Mouse (Mus musculus): ENCODE measurements around the gene Ppia. TPM values are rescaled to one million over a fixed set of nuclear protein-coding genes. Genes with fewer than 3 reads are reported as not detected.
"Not testable (repeated sequence)": the region's sequence is repeated elsewhere in the genome, so short reads cannot be mapped to it uniquely, and the experiment has no call there.

Gene Ppia
- total RNA-seq, 2 experiments from 2014 or later = 1,588 to 1,631 TPM

DNA sequence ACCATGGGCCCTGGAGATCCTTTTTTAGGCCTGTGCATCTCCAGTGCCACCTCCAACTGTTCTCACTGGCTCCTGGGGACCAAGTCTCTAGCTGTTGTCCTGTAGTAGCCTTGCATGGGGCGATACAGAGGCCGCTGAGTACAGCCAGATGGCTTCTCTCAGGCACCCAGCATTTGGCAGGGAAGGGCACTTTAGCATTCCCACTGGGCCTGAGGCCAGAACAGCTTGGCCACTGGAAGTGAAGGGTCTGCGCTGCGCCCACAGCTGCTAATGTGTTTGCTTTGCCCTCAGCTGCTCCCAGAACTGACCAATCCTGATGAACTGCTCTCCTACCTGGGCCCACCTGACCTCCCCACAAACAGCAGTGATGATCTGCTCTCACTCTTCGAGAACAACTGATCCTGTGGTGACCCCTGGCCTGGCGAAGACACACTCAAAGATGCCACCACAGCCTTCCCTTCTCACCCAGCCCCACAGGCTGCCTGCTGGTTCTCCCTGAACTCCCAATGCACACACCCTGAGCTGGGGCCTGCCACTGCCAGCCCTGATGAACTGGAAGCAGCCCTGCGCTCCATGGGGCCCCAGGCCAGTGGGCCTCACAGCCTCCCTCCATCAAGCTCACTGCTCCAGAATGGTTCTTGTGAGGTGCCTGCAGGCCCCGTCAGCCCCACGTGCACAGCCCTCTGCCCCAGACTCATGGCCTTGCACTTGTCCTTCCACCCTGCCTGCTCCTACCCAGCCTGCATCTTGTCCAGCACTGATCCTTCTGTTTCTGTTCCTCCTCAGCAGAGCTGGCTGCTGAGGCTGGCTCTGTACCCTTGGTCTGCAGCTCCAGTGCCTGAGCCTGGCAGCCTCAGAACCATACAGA is 10.3 kb upstream of the Ppia start:
- peak; percentile 41 for DNase-seq

DNA sequence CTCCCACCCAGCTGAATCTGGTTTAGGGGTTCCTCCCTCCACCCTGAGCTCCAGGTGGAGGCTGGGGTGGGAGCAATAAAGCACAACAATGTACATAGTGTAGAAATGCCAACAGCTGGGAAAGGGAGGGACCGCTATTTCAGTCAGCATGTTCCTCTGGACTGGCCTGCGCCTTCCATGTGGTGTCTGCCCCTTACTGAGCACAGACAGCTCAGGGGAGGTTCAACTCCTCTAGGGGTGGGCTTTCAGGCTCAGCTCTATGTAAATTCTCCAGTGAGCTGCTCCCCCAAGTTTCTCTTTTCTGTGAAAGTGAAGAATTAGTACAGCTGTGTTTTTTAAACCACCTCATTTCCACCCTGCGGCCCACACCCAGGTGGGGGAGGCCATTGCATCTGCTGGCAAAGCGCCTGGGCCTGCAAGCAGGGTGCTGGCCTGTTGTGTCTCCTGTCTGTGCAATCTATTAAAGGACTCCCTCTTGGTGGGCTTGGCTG is 9.6 kb upstream of the Ppia start:
- DNase-seq = peak; percentile 68

DNA sequence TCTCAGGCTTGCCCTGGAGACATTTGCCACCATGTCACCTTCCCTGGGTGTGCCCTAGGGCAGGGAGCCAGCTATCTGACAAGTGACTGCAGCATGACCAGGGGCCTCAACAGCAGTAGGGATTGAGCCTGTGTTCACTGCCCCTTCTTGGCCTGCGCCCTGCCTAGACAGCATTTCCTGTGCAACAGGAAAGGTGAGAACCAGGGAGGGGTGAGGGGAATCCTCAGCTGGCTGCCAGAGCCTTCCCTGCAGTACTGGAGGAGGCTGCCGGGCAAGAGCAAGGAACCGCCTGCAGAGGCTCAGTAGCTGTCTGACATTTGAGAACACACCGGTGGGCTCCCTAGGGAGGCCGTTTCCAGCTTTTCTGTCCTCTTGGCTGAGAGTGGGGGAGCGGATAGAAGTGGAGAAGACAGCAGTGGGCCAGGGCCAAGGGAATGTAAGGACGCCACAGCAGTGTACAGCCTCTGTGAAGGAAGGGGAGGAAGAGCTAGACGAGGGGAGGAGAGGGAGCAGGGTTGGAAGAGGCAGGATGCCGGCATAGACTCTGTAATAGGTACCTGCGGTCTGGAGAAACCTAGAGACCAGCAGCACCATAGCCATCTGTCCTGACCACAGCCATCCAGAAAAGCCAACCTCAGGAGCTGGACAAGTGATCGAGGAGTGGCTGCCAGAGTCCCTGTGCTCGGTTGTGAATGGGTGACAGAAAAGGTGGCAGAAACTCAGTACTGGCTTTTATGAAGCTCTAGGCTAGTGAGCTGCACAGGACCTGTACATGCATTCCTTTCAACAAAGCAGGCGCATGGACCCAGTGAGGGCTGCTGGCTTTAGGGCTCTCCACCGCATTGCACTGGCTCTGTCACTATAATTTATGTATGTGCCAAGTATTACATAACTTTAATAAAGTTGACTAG is 8.7 kb upstream of the Ppia start:
- peak; percentile 81 for DNase-seq

DNA sequence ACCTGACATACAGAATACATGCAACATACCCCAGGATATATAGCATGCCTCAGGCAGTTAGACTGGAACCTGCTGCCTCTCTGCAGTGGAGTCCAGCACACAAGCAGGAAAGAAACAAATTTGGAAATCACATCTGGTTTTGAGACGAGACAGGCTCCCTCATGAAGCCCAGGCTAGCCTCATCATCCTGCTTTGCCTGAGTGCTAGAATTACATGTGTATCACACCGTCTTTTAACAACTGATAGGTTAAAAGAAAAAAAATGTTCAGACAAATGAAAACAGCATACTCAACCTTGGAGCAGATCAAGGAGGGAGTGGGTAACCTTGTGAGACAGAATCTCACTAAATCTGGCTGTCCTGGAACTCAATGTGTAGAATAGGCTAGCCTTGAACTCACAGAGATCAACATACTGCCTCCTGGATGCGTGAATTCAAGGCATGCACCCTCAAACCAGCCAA is 8.1 kb upstream of the Ppia start:
- DNase-seq = no peak

DNA sequence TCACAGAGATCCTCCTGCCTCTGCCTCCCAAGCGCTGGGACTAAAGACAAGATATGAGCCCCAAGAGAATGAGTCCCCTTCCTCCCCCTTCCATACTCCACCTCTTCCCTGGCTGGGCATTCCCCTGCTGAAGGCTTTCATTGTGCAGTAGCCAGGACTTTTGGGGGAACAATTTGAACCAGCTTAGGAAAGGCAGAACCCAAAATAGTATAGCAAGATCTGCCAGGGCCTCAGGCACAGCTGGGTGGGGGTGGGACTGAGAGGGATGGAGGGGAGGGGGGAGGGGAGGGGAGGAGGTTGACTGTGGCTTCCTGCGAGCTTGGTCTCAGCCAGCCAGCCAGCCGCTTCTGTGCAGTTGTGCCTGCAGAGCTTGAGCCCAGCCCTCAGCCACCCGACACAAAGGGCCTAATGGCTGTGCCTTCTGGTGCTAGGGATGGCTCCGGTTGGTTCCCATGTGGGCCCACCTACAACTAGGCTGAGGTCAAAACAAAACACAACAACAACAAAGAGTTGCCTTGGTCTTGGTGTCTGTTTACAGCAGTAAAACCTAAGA is 5.1 kb upstream of the Ppia start:
- DNase-seq = no peak

DNA sequence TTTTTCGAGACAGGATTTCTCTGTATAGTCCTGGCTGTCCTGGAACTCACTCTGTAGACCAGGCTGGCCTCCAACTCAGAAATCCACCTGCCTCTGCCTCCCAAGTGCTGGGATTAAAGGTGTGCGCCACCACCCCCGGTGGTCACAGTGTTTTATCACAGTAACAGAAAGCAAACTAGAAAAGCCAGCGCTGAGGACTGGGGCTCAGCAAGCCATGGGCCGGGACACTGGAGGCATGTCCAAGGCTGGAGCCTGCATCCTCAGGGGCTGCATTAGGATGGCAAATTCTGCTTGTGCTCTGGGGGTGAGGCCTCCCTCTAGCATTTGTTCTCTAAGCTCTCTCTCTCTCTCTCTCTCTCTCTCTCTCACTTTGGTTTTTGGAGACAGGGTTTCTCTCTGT is 4.5 kb upstream of the Ppia start:
- DNase-seq = not testable (repeated sequence)

DNA sequence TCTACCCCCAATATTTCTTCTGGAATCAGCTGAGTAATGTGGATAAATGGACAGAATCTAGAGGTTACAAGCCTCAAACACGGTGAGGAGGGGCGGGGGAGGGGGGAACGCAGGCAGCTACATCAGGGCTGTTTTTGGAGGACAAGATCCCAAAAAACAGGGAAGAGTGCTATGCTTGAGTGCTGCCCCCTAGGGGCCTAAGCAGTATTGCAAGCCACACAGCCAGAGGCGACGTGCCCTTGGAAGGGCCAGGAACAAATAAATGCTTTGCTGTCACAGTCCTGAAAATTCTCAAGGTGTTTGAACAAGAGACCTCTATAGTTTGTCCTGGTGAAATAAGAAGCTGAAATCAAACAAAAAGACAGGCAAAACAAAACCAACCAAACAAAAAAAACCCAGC is 3.6 kb upstream of the Ppia start:
- peak; percentile 93 for DNase-seq

DNA sequence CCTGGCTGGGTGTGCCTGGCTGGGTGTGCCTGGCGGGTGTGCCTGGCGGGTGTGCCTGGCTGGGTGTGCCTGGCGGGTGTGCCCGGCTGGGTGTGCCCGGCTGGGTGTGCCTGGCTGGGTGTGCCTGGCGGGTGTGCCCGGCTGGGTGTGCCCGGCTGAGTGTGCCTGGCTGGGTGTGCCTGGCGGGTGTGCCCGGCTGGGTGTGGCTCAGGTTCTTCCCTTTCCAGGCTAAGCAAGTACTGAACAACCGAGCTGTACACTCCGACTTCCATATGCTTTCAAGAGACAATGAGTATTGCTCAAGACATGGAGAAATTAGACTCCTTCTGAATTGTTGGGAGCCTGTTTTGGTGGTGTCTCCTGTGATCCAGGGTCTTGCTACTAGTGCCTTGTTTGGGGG is 2.0 kb upstream of the Ppia start:
- DNase-seq = no peak

DNA sequence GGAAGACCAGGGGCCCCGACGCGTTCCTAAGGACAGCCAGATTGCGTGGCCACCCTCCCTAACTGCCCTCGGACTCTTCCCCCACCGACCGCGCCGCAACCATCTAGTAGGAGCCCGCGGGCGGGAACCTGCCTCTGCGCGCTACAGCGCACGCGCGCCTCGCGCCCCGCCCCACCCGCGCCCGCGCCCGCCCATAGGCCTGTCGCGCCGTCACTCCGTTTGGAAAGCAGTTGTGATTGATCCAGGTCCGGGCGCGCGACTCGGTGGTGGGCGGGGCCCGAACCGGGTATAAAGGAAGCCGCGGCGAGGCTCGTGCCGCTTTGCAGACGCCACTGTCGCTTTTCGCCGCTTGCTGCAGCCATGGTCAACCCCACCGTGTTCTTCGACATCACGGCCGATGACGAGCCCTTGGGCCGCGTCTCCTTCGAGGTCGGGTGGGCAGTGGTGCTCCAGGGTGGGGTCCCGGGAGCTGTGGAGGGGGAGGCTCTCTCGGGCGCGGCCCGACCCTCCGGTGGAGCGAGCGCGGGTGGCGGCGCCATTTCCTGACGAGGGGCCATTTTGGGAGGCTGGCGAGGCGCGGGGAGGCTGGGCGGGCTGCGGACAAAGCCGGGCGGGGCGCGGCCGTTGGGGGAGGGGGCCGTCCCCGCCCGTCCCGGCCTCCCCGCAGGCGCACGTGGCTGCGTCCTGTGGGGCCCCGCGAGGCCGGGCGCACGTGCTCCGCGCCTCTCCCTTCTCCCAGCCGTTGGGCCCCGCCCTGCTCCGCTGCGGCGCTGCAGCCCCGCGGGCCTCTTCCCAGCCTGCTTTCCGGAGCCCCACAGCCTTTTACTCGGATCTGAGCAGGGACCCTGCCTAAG is 535 bp downstream of the Ppia start:
- DNase-seq = peak; percentile 99

DNA sequence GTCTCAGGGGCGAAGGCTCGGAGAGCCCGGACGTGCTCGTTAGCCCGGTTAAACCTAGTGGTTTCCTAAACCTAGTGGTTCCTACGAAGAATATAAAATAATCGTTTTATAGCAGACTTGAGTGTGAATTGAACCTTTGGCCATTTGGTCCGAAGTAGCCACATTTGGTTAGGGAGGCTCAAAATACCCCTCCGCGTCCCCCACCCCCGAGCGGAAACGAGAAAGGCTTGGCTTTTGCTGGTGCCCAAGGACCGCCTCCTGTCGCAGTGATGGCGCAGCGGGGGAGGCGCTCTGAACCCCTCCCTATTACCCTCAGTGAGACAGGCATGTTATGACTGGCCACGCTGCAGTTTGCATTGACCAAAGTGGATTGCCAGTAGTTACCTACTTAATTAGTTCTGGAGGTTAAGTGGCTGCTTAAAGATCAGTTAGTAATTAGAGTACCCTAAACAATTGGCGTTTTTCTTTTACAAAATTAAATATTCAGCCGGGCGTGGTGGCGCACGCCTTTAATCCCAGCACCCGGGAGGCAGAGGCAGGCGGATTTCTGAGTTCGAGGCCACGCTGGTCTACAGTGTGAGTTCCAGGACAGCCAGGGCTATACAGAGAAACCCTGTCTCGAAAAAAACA is 1.3 kb downstream of the Ppia start:
- peak; percentile 88 for DNase-seq

DNA sequence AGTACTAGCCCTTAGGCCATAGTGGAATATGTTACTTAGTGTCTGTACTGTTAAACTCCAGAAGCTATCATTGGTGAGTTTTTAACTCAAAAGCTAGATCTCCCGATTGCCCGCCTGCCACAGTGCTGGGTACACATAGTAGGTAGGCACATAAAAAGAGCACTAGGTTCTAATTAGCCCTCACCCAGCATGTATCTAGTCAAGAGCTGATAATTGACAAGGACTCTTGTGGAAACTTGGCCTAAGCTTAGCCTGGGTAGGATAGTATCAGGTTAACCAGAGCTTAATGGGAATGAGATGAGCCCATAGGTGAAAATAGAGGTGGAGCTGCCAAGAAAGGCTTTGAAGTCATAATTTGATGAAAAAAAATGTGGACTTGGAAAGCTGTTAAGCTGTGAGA is 1.8 kb downstream of the Ppia start:
- DNase-seq = no peak

DNA sequence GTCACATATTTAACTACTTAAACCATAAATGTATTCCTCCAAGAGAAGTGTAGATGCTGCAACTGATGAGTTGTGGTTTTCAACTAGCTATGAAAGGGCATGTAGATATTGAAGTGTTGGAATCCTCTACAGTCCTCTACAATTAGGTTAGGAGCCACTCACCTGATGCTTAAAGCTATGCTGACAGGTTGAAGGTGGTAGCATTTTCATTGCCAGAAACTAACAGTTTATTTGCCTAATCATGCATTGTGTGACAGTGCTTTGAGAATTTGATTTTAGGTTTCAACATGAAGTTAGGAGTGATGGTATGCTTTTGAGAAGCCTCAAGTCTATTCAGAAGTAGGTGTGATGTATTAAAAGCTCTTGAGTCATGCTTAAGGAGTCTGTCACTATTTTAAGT is 2.2 kb downstream of the Ppia start:
- DNase-seq = no peak

DNA sequence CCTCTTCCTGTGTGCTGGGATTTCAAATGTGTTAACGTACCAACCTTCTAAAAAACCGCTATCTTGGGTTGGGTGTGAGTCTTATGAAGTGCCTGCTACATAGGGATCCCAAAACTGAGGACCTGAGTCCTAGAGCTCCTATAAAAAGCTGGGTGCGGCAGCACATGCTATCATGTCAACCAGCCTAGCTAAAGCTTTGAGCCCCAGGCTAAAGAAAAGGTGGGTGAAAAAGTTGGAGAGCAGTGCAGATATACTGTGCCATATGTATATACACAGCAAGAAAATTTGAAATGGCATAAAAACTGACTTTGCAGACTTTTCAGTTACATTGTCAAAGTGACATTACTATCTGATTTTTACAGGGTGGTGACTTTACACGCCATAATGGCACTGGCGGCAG is 3.5 kb downstream of the Ppia start:
- DNase-seq = no peak

DNA sequence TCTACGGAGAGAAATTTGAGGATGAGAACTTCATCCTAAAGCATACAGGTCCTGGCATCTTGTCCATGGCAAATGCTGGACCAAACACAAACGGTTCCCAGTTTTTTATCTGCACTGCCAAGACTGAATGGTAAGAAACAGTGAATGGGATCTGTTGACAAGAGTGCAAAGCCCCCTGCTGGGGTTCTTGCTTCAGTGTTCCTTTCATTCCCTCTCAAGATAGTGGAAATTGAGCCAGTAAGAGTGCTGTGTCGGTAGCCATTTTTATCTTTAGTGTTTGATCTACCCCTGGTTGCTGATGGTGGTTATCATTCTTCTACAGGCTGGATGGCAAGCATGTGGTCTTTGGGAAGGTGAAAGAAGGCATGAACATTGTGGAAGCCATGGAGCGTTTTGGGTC is 3.9 kb downstream of the Ppia start:
- DNase-seq = not testable (repeated sequence)

DNA sequence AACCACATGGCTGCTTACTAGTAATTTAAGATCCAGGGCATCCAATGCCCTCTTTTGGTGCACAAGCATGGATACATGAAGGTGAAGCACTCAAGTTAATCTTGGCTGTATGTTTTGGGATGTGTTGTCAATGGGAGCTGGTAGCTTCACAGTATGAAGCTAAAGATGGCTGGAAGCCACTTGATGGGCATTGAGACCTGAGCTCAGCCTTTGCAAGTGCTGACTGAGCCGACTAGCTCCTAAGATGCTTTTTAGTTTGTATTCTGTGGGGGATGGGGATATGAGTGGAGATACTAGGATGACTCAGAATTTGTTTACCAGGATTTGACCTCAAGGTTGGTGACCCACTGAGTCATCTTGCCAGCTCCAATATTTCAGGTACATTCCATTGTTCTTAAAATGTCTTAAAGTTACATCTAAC is 5.0 kb downstream of the Ppia start:
- DNase-seq = no peak

DNA sequence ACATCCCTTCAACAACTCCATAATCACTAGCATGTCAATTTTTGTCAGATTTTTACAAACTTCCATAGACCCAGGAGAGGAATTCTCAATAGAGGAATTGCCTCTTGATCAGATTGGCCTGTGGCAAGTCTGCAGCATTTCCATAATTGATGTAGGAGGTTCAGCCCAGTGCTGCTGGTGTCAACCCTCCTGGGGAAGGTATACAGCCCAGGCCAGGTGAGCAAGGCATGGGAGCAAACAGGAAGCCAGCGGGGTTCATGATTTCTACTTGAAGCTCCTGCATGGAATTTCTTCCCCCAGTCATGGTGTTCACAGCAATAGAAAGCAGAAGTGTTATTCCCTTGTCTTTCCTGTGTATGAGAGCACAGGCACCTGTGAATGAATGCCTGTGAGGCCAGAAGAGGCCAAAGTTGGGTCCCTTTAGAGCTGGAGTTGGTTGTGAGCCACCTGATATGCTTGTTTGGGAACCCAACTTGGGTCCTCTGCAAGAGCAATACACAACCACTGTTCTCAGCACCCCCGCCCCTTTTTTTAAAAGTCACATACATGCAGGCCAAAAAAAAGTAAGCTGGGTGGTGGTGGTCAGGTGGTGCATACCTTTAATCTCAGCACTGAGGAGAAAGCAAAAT is 5.6 kb downstream of the Ppia start:
- no peak for DNase-seq

DNA sequence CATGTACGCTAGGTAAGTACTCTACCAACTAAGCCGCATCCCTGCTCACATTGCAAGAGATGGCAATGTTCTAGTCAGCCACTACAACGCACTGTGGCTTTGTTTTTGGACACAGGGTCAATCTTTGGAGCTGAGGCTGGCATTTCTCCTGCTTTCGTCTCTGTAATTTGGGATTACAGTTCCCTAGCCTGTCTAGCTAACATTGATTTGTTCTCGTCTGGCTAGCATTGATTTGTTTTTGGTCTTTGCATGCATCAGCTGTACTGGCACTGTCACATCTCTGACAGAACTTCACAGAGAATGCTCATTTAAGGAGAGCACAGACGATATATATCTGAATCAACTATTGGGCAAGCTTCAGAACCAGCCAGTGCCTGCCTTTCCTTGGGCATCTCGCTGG is 14.9 kb downstream of the Ppia start:
- no peak for DNase-seq

DNA sequence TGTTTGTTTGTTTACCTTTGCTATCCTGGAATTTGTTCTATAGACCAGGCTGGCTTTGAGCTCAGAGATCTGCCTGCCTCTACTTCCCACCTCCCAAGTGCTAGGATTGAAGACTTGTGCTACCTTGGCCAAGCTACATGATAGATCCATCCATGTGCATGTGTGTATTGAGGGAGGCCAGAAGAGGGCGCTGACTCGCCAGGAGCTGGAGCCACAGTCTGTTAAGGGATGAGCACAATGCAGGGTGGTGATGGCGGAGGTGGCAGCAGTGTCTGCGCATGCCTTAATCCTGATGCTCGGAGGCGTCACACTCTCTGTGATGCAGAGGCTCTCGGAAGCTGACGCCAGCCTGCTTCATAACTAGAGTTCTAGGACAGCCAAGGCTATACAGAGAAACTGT is 21.2 kb downstream of the Ppia start:
- peak; percentile 70 for DNase-seq

DNA sequence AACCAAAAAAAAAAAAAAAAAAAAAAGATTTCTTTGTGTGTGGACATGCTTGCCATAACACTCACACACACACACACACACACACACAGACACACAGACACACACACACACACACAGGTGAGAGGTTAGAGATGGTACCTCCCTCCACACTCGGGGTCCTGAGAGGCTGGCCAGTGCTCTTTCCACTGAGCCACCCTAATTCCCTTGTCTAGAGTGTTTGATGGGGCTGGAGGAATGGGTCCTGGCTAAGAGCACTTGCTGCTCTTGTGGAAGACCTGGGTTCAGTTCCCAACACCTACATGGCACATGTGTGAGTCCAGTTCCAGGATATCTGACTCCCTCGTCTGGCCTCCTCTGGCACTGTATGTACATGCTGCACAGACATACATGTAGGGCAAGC is 22.4 kb downstream of the Ppia start:
- DNase-seq = no peak

DNA sequence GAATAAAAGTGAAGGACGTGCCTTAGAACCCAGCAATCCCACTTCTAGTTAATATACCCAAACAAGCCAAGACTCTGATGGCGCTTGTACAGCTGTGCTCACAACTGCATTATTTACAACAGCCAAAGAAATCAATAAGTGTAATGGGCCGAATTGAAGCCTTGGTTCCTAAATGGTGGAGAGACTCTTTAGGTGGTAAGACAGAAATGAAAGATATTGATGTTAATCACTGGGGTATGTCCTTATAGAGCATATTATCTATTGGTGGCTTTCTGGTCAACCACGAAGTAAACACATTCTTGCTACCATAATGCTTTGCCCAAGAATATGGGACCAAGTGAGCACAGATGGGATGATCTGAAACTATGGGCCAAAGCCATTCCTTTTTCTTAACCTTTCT is 24.9 kb downstream of the Ppia start:
- DNase-seq = no peak

DNA sequence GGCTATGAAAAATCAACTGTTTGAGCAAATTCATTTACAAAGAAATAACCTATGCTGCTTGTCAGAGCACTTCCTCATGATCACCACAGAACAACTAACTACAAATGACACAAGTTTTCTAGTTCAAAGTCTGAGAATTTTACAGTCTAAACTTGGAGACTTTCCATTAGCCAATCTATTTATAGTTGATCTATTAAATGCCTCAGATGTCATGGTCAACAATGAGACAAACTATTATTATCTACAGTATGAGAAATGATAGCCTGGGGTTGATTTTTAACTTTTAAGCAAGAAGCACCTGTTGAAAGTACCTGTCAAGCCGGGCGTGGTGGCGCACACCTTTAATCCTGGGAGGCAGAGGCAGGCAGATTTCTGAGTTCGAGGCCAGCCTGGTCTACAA is 27.3 kb downstream of the Ppia start:
- no peak for DNase-seq
